Mouse (Mus musculus) heart, postnatal 36 days (tissue): ENCODE results near the gene Abcg5. TPM values are rescaled to one million over a fixed set of nuclear protein-coding genes. Genes with fewer than 3 reads are reported as not detected.

Source experiments
- DNase-seq, 2 experiments: peaks; one replicate each; pipeline ENCODE4 v3.0.0; 2021 to 2022
- intact Hi-C: fragments of 180-260 bp; cut with DNase I; formaldehyde crosslinking; loops from one replicate; pipeline ENCODE4 v1.15.1; 2025
- total RNA-seq, 2 experiments: library from RNA; stranded (reverse); gene quantifications; 2 replicates each; pipeline ENCODE4 v1.2.3; 2021

The Abcg5 gene
- total RNA-seq, result not detected

- intact Hi-C loops, result no loop called here
- no peak for DNase-seq
Measured at GRCm38 (mm10) chr17:84682734-84683717, at the start of gene Abcg5. Abcg5 (minus strand) TSS chr17:84683011.

GRCm38 (mm10) chr17:84732612-84733011 lies 49.8 kb upstream of the Abcg5 start:
- intact Hi-C loops, result no loop called here
- DNase-seq, result no peak

GRCm38 (mm10) chr17:84731361-84731760 lies 48.5 kb upstream of the Abcg5 start:
- intact Hi-C loops, result no loop called here
- DNase-seq, result no peak

- intact Hi-C loops, result no loop called here
- no peak for DNase-seq
Measured at GRCm38 (mm10) chr17:84729140-84729539, 46.3 kb upstream of the Abcg5 start.

GRCm38 (mm10) chr17:84728201-84728911 lies 45.5 kb upstream of the Abcg5 start:
- intact Hi-C loops, result no loop called here
- DNase-seq, result no peak

- intact Hi-C loops, result no loop called here
- DNase-seq, result no peak
Measured at GRCm38 (mm10) chr17:84725163-84725562, 42.4 kb upstream of the Abcg5 start.

- intact Hi-C loops, result no loop called here
- DNase-seq, result no peak
Measured at GRCm38 (mm10) chr17:84724028-84724427, 41.2 kb upstream of the Abcg5 start.

GRCm38 (mm10) chr17:84719105-84719504 lies 36.3 kb upstream of the Abcg5 start:
- intact Hi-C loops, result no loop called here

GRCm38 (mm10) chr17:84717416-84717815 lies 34.6 kb upstream of the Abcg5 start:
- DNase-seq, result no peak
- intact Hi-C loops, result no loop called here

More at GRCm38 (mm10) chr17:84719105-84719504, 36.3 kb upstream of the Abcg5 start:
- DNase-seq, result no peak

- intact Hi-C loops, result no loop called here
- no peak for DNase-seq
Measured at GRCm38 (mm10) chr17:84716252-84716872, 33.6 kb upstream of the Abcg5 start.

- intact Hi-C loops, result no loop called here
- DNase-seq, result no peak
Measured at GRCm38 (mm10) chr17:84714930-84715329, 32.1 kb upstream of the Abcg5 start.

GRCm38 (mm10) chr17:84713563-84714164 lies 30.9 kb upstream of the Abcg5 start:
- DNase-seq, result no peak
- intact Hi-C loops, result no loop called here

GRCm38 (mm10) chr17:84709403-84709851 lies 26.6 kb upstream of the Abcg5 start:
- no peak for DNase-seq
- intact Hi-C loops, result no loop called here

GRCm38 (mm10) chr17:84708818-84709217 lies 26.0 kb upstream of the Abcg5 start:
- intact Hi-C loops, result no loop called here
- no peak for DNase-seq

GRCm38 (mm10) chr17:84707407-84707806 lies 24.6 kb upstream of the Abcg5 start:
- no peak for DNase-seq
- intact Hi-C loops, result no loop called here

GRCm38 (mm10) chr17:84698727-84699126 lies 15.9 kb upstream of the Abcg5 start:
- intact Hi-C loops, result no loop called here
- DNase-seq, result peak; percentile 28 to 43

- intact Hi-C loops, result no loop called here
- DNase-seq, result no peak
Measured at GRCm38 (mm10) chr17:84696537-84696936, 13.7 kb upstream of the Abcg5 start.

- intact Hi-C loops, result no loop called here
- no peak for DNase-seq
Measured at GRCm38 (mm10) chr17:84693741-84694140, 10.9 kb upstream of the Abcg5 start.

- intact Hi-C loops, result no loop called here
- no peak for DNase-seq
Measured at GRCm38 (mm10) chr17:84690111-84690510, 7.3 kb upstream of the Abcg5 start.

GRCm38 (mm10) chr17:84689316-84689715 lies 6.5 kb upstream of the Abcg5 start:
- intact Hi-C loops, result no loop called here
- DNase-seq, result no peak

- no peak for DNase-seq
- intact Hi-C loops, result no loop called here
Measured at GRCm38 (mm10) chr17:84688834-84689233, 6.0 kb upstream of the Abcg5 start.
